Mouse (Mus musculus) megakaryocyte, embryonic 14.5 days (primary cell): Measurements from ENCODE around the gene Ankrd6.

Source experiments
- FLI1 ChIP-seq: IDR thresholded peaks from 2 replicates; pipeline ENCODE4 v1.6.1; 2012; ENCODE audit warnings: low read length, inconsistent platforms, mixed read lengths
- GATA1 ChIP-seq: IDR thresholded peaks from 3 replicates; pipeline ENCODE4 v1.6.1; 2012; ENCODE audit warnings: mixed read lengths, low read length, inconsistent platforms, borderline replicate concordance

- TF ChIP-seq GATA1 (no peak), FLI1 (no peak)
Observed at GRCm38 (mm10) chr4:32874669-32875068, 76.0 kb downstream of the Ankrd6 start.
